Mouse (Mus musculus) liver, postnatal 0 days (tissue): Measurements from ENCODE around the gene Snx10. TPM values are rescaled to one million over a fixed set of nuclear protein-coding genes. Genes with fewer than 3 reads are reported as not detected.

Source experiments
- ATAC-seq: fragments of 200-750 bp; cut with Nextera tagmentation; 2 replicates; pipeline ENCODE4 v1.8.0; 2017; ENCODE audit warnings: mild to moderate bottlenecking, moderate library complexity
- DNase-seq: peaks from one replicate; pipeline ENCODE4 v3.0.0-alpha.2; 2016
- H3K27ac ChIP-seq: fragments of 300-500 bp; sonication (generic); 2 replicates; pipeline ENCODE4 v1.5.1; 2014; ENCODE audit warnings: antibody characterized with exemption, moderate library complexity, mild to moderate bottlenecking, low read depth
- H3K27me3 ChIP-seq: fragments of 300-500 bp; sonication (generic); 2 replicates; pipeline ENCODE4 v1.6.1; 2014; ENCODE audit warnings: low read length, control low read depth, mixed read lengths; ENCODE audit not compliant: insufficient read depth
- H3K36me3 ChIP-seq: fragments of 300-500 bp; sonication (generic); replicated peaks from 2 replicates; pipeline ENCODE4 v1.6.1; 2014; ENCODE audit warnings: mild to moderate bottlenecking, control low read depth, low read length, moderate library complexity, mixed read lengths; ENCODE audit not compliant: insufficient read depth
- H3K4me1 ChIP-seq: fragments of 300-500 bp; sonication (generic); 2 replicates; pipeline ENCODE4 v1.6.1; 2014; ENCODE audit warnings: antibody characterized with exemption, mild to moderate bottlenecking, control low read depth; ENCODE audit not compliant: insufficient read depth
- H3K4me2 ChIP-seq: fragments of 300-500 bp; sonication (generic); 2 replicates; pipeline ENCODE4 v1.6.1; 2014; ENCODE audit warnings: low read depth, mild to moderate bottlenecking, low read length, moderate library complexity, mixed read lengths
- H3K4me3 ChIP-seq: fragments of 300-500 bp; sonication (generic); 2 replicates; pipeline ENCODE4 v1.5.1; 2014; ENCODE audit warnings: low read depth, low read length
- H3K9ac ChIP-seq: fragments of 300-500 bp; sonication (generic); replicated peaks from 2 replicates; pipeline ENCODE4 v1.6.1; 2014; ENCODE audit warnings: mild to moderate bottlenecking, moderate library complexity
- H3K9me3 ChIP-seq: fragments of 300-500 bp; sonication (generic); 2 replicates; pipeline ENCODE4 v1.6.1; 2016; ENCODE audit warnings: mild to moderate bottlenecking, control low read depth, low read length, mixed read lengths
- CTCF ChIP-seq: sonication (generic); IDR thresholded peaks from 2 replicates; pipeline ENCODE4 v1.5.1; 2016; ENCODE audit warnings: antibody characterized with exemption, low read depth
- EP300 ChIP-seq: IDR thresholded peaks from 2 replicates; pipeline ENCODE4 v1.6.1; 2016; ENCODE audit warnings: antibody characterized with exemption, low read depth, mild to moderate bottlenecking
- WGBS: fragments of 180-500 bp; shearing (Covaris S2); extraction: QIAGEN DNeasy Blood & Tissue Kit; methylation state at CpG from one replicate; pipeline ENCODE4 v1.1.7; 2014; ENCODE audit not compliant: insufficient replicate concordance; 5-methylcytosine and 5-hydroxymethylcytosine counted together
- polyA plus RNA-seq: library from polyadenylated mRNA; unstranded; fragments of >200 nt; fragmentation: Nextera tagmentation; extraction: Ambion mirVana; gene quantifications from 2 replicates; pipeline ENCODE4 v1.2.1, GENCODE M21; 2015

Gene Snx10
- polyA plus RNA-seq, 1 experiment from 2014 or later, result 17.7 TPM

DNA sequence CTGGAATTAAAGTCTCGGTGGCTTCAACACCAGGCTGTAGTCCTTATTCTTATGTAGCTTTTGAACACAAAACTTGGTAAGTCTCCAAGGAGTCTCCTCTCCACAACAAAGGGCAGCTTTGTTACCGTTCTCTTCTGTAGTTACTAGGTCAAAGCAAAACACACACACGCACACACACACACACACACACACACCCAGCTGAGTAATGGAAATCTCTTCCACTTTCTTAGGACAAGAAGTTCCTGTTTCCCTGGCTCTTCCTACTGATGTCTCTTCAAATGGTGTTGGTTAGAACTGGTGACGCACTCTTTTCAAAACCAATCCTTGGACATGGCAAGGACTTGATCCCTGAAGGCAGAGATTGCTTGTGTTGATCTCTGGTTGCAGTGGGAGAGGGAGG is 87.9 kb downstream of the Snx10 start:
- 72% methylated on average over 4 of the region's 4 CpGs for WGBS
- ATAC-seq (peak; percentile 14; the same call in 1 of the 2 replicates), DNase-seq (peak; percentile 16)
- TF ChIP-seq CTCF (no peak), EP300 (no peak)
- H3K4me1 ChIP-seq, result peaks cover 7% of the 10 kb centered on the region; the same call in 1 of the 2 replicates
- H3K27ac ChIP-seq, result no peak overlapping the region
- H3K4me2 ChIP-seq, result no peak overlapping the region
- no peaks in the 10 kb centered on the region for H3K9me3 ChIP-seq
- H3K4me3 ChIP-seq, result no peak overlapping the region
- H3K9ac ChIP-seq, result no peak overlapping the region
- H3K27me3 ChIP-seq, result 0 out of 2 replicates have a peak, but pooled peaks cover 9% of the 10 kb centered on the region
- H3K36me3 ChIP-seq, result no peaks in the 10 kb centered on the region

- Histone ChIP-seq H3K9me3 (no peaks in the 10 kb centered on the region), H3K4me2 (peak overlapping the region; percentile 68), H3K36me3 (no peaks in the 10 kb centered on the region), H3K4me1 (peaks cover 6% of the 10 kb centered on the region; the same call in 1 of the 2 replicates), H3K27ac (no peak overlapping the region), H3K4me3 (peak overlapping the region; percentile 50), H3K27me3 (0 out of 2 replicates have a peak, but pooled peaks cover 5% of the 10 kb centered on the region), H3K9ac (peak overlapping the region; percentile 56)
- ATAC-seq (peak; percentile 80), DNase-seq (peak; percentile 57)
- 2% methylated on average over 47 of the region's 54 CpGs for WGBS
- TF ChIP-seq EP300 (no peak), CTCF (peak; percentile 68)
These were observed 88.8 kb downstream of the Snx10 start for GRCm38 (mm10) chr6:51612371-51613051.

DNA sequence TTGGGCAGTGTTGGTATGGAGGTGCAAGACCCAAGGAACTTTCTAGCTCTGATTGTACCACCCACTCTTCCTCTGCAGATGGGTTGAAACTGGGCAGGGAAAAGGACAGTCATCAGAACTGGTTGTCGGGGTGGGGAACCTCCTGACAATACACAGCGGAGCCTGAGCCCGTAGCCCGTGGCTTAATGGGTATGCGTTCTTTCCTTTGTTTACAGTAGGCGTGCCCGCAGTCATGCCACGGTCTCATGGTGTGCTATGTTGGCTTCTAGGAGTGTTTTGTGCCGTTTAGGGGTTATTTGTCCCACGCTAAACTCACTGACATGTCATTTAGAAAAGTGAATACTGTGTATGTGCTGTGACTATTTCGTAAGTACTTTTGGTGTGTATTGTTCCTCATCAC is 90.0 kb downstream of the Snx10 start:
- Histone ChIP-seq H3K9ac (no peak overlapping the region), H3K9me3 (no peaks in the 10 kb centered on the region), H3K4me3 (no peak overlapping the region), H3K27me3 (0 out of 2 replicates have a peak, but pooled peaks cover 5% of the 10 kb centered on the region), H3K36me3 (no peaks in the 10 kb centered on the region), H3K4me1 (peaks cover 6% of the 10 kb centered on the region; the same call in 1 of the 2 replicates), H3K4me2 (no peak overlapping the region), H3K27ac (no peak overlapping the region)
- DNase-seq (peak; percentile 9), ATAC-seq (no peak)
- TF ChIP-seq EP300 (no peak), CTCF (no peak)
- 75% methylated on average over 11 of the region's 11 CpGs for WGBS

DNA sequence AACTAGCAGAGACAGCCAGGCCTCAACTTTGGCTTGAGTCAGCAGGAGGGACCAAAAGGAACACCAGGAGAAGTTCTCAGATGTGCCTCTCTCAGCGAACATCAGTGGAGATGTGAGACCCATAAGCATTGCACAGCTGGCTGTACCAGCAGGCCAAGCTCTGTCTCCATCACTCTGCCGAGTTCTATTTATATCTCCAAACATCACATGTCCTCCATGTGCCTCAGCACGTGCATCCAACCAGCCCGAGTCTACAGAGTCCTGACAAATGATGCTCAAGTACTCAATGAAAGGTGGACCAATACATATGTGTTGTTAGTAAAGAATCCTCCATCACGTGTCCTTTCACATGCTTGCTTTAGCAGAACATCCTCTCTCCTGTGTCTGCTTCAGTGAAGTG is 103.1 kb downstream of the Snx10 start:
- TF ChIP-seq EP300 (no peak), CTCF (no peak)
- Histone ChIP-seq H3K27ac (no peak overlapping the region), H3K9ac (no peak overlapping the region), H3K9me3 (no peaks in the 10 kb centered on the region), H3K4me1 (peaks cover 10% of the 10 kb centered on the region; the same call in 1 of the 2 replicates), H3K36me3 (no peaks in the 10 kb centered on the region), H3K4me2 (no peak overlapping the region), H3K4me3 (no peak overlapping the region), H3K27me3 (no peaks in the 10 kb centered on the region)
- DNase-seq (no peak), ATAC-seq (no peak)
- 70% methylated on average over 5 of the region's 5 CpGs for WGBS

GRCm38 (mm10) chr6:51629671-51630070 is 106.0 kb downstream of the Snx10 start:
- no peak for DNase-seq
- WGBS, result 36% methylated on average over 3 of the region's 3 CpGs

GRCm38 (mm10) chr6:51630184-51630583 is 106.5 kb downstream of the Snx10 start:
- DNase-seq (no peak), ATAC-seq (peak; percentile 27; the same call in 1 of the 2 replicates)
- Histone ChIP-seq H3K9ac (no peak overlapping the region), H3K9me3 (no peaks in the 10 kb centered on the region), H3K27me3 (no peaks in the 10 kb centered on the region), H3K4me3 (no peak overlapping the region), H3K4me2 (no peak overlapping the region), H3K36me3 (no peaks in the 10 kb centered on the region), H3K27ac (no peak overlapping the region), H3K4me1 (peaks cover 13% of the 10 kb centered on the region)
- TF ChIP-seq CTCF, result no peak
- TF ChIP-seq EP300, result no peak
- WGBS, result 35% methylated on average over 2 of the region's 2 CpGs

More at GRCm38 (mm10) chr6:51629671-51630070, 106.0 kb downstream of the Snx10 start:
- H3K4me2 ChIP-seq, result no peak overlapping the region
- no peaks in the 10 kb centered on the region for H3K36me3 ChIP-seq
- no peaks in the 10 kb centered on the region for H3K9me3 ChIP-seq
- no peak for ATAC-seq
- no peak overlapping the region for H3K27ac ChIP-seq
- H3K4me3 ChIP-seq, result no peak overlapping the region
- H3K4me1 ChIP-seq, result peaks cover 13% of the 10 kb centered on the region
- no peaks in the 10 kb centered on the region for H3K27me3 ChIP-seq
- TF ChIP-seq EP300 (no peak), CTCF (no peak)
- no peak overlapping the region for H3K9ac ChIP-seq
